Mouse (Mus musculus) forebrain, embryonic 10.5 days (tissue): ENCODE results near the gene Gdpd3. TPM values are rescaled to one million over a fixed set of nuclear protein-coding genes. Genes with fewer than 3 reads are reported as not detected.

Source experiments
- DNase-seq: peaks from one replicate; pipeline ENCODE4 v3.0.0-alpha.2; 2017; ENCODE audit warnings: low spot score; ENCODE audit errors: extremely low spot score
- H3K27ac ChIP-seq: fragments of 300-500 bp; sonication (generic); 2 replicates; pipeline ENCODE4 v1.5.1; 2016; ENCODE audit warnings: mild to moderate bottlenecking
- H3K27me3 ChIP-seq: fragments of 300-500 bp; sonication (generic); 2 replicates; pipeline ENCODE4 v1.6.1; 2016; ENCODE audit warnings: mild to moderate bottlenecking; ENCODE audit not compliant: poor library complexity, severe bottlenecking
- H3K36me3 ChIP-seq: fragments of 300-500 bp; sonication (generic); replicated peaks from 2 replicates; pipeline ENCODE4 v1.6.1; 2016; ENCODE audit warnings: mild to moderate bottlenecking, moderate library complexity
- H3K4me1 ChIP-seq: fragments of 300-500 bp; sonication (generic); 2 replicates; pipeline ENCODE4 v1.6.1; 2016
- H3K4me3 ChIP-seq: fragments of 300-500 bp; sonication (generic); 2 replicates; pipeline ENCODE4 v1.5.1; 2016; ENCODE audit warnings: mild to moderate bottlenecking, moderate library complexity
- H3K9me3 ChIP-seq: fragments of 300-500 bp; sonication (generic); 2 replicates; pipeline ENCODE4 v1.6.1; 2016; ENCODE audit warnings: mild to moderate bottlenecking, moderate library complexity
- WGBS: fragments of 180-500 bp; shearing (Covaris S2); methylation state at CpG from one replicate; pipeline ENCODE4 v1.1.7; 2016; 5-methylcytosine and 5-hydroxymethylcytosine counted together
- polyA plus RNA-seq: library from polyadenylated mRNA; unstranded; fragments of >200 nt; fragmentation: Nextera tagmentation; extraction: Ambion mirVana; gene quantifications from 2 replicates; pipeline ENCODE4 v1.2.1, GENCODE M21; 2016

Gene Gdpd3
- polyA plus RNA-seq, 1 experiment from 2014 or later: 0.98 TPM

GRCm38 (mm10) chr7:126803751-126804150 is 37.6 kb downstream of the Gdpd3 start:
- Histone ChIP-seq H3K36me3 (peaks cover 70% of the 10 kb centered on the region), H3K4me3 (no peak overlapping the region), H3K9me3 (no peaks in the 10 kb centered on the region)

DNA sequence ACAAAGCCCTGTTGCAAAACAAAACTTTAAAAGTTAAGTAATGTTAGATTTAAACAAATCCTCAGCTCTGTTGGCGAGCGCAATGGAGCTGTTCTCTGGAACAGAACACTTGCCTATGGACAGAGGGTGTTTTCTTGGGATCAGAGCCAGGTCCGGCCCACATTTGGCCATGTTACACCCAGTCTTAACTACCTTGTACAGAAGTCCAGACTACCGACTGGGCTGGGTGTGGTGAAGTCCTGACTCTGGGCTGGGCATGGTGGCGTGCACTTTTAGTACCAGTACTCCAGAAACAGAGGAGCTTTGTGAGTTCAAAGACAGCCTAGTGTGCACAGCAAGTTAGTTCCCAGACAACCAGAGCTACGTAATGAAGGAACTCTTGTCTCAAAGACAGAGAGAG is 40.8 kb downstream of the Gdpd3 start:
- H3K27me3 ChIP-seq: no peaks in the 10 kb centered on the region
- peak overlapping the region; percentile 79; the same call in 1 of the 2 replicates for H3K4me3 ChIP-seq
- DNase-seq: no peak
- peaks cover 60% of the 10 kb centered on the region for H3K36me3 ChIP-seq
- no peaks in the 10 kb centered on the region for H3K9me3 ChIP-seq
- 91% methylated on average over 6 of the region's 6 CpGs for WGBS
- peaks cover 32% of the 10 kb centered on the region for H3K4me1 ChIP-seq
- 0 out of 2 replicates have a peak overlapping the region, but pooled peaks have one; percentile 97 for H3K27ac ChIP-seq

More at GRCm38 (mm10) chr7:126803751-126804150, 37.6 kb downstream of the Gdpd3 start:
- peaks cover 38% of the 10 kb centered on the region for H3K4me1 ChIP-seq
- no peak overlapping the region for H3K27ac ChIP-seq
- no peak for DNase-seq
- no peaks in the 10 kb centered on the region for H3K27me3 ChIP-seq

DNA sequence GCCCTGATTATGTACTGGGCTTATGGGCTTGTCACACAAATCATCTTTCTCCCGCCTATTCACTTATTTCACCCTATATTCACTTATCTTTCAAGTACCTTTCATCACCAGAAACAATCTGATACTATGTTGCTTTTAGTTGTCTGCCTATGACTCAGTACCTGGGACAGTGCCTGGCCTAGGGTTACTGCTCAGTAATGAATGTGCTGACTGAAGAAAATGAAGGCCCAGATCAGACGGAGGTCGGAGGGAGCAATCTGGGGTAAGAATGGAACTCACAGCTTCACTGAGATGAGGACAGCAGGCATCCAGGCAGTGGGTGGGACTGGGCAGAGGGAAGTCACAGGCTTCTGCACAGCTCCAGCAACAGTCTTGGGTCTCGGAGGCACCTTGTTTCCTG is 41.3 kb downstream of the Gdpd3 start:
- no peak for DNase-seq
- H3K27ac ChIP-seq: peak overlapping the region; percentile 97
- WGBS: 82% methylated on average over 4 of the region's 4 CpGs
- peaks cover 55% of the 10 kb centered on the region for H3K36me3 ChIP-seq
- H3K9me3 ChIP-seq: no peaks in the 10 kb centered on the region
- H3K4me1 ChIP-seq: peaks cover 32% of the 10 kb centered on the region
- H3K27me3 ChIP-seq: 0 out of 2 replicates have a peak, but pooled peaks cover 2% of the 10 kb centered on the region
- H3K4me3 ChIP-seq: peak overlapping the region; percentile 79

DNA sequence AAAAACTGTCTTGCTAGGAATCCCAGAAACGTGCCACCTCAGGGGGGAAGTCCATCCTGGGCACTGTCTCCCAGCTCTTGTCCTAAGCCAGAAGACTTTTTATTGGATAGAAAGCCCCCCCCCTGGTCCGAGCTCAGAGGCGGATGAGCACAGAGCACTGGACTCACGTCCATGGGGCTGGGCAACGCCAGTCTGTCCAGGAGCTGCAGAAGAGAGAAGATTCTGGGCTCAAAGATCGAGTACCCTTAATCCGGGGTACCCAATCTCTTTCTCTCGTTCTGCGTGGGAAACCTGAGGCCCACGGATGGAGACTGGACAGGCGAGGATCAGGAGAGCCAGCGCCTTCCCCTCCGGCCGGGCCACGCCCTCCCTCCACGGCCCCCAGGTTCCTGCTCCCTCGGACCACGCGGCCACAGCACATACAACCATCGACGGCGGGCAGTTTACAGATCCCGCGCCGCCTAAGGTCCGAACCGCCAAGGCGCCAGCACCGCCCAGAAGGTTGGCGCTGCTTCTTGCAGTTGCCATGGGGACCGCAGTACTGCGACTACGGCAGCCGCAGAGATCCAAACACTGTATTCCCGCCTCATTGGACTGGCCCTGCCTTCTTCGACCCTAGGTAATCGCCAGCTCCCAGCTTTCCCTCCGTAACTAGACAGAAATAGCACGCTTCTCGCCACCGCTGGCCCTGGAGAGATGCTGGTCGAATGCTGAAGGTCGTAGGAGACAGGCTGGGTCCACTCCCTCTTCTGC is 42.7 kb downstream of the Gdpd3 start:
- WGBS: under 1% methylated on average over 43 of the region's 43 CpGs

DNA sequence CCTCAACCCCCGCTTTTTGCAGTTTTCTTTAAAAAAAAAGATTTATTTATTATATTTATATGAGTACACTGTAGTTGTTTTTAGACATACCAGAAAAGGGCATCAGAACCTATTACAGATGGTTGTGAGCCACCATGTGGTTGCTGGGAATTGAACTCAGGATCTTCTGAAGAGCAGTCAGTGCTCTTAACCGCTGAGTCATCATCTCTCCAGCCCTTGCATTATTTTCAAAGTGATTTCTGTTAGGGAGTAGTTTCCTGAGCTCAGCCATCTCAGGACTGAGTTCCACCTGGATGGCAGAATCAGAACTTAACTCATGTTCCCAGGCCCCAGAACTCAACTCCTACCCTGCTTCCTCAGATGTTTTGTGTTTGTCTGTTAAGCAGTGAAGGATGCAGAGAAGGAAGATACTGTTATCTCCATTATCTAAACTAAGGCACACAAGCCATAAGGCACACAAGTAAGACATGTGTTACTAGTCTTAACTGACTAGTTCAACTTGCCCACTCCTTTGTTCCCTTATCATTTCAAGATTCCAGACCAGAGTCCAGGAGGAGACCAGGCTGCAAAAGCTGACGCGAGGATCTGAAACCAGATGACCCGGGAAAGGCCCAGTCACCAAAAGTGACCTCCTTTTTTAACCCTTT is 43.7 kb downstream of the Gdpd3 start:
- H3K4me3 ChIP-seq: peak overlapping the region; percentile 79
- peaks cover 17% of the 10 kb centered on the region; the same call in 1 of the 2 replicates for H3K27me3 ChIP-seq
- DNase-seq: no peak
- WGBS: 67% methylated on average over 5 of the region's 5 CpGs
- peak overlapping the region; percentile 97 for H3K27ac ChIP-seq
- H3K36me3 ChIP-seq: peaks cover 31% of the 10 kb centered on the region
- H3K4me1 ChIP-seq: peaks cover 37% of the 10 kb centered on the region
- H3K9me3 ChIP-seq: no peaks in the 10 kb centered on the region

More for the DNA sequence above, 42.7 kb downstream of the Gdpd3 start:
- Histone ChIP-seq H3K9me3 (no peaks in the 10 kb centered on the region), H3K4me1 (peaks cover 34% of the 10 kb centered on the region), H3K27me3 (peaks cover 13% of the 10 kb centered on the region; the same call in 1 of the 2 replicates), H3K4me3 (peak overlapping the region; percentile 79), H3K36me3 (peaks cover 40% of the 10 kb centered on the region), H3K27ac (peak overlapping the region; percentile 97)
- DNase-seq: peak; percentile 88

DNA sequence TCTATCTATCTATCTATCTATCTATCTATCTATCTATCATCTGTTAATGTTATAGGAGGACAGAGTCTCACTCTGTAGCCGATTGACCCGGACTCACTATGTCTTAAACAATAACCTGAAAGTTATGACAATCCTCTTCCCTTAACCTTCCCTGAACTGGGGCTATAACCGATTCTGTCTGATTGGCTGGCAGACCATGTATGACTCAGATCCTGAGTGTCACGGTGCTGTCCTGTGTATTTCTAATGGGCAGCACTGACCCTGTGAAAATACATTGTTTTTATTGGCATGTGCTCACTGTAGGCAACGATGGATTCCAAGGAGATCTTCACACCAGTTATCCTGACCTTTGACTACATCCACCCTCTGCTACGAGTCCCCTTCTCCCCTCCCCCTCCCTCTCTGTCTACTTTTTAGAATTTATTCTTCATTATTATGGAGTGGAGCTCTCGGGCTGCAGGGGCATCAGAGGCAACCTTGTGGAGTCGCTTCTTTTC is 49.6 kb downstream of the Gdpd3 start:
- no peak for DNase-seq
- H3K9me3 ChIP-seq: no peaks in the 10 kb centered on the region
- 77% methylated on average over 8 of the region's 8 CpGs for WGBS

DNA sequence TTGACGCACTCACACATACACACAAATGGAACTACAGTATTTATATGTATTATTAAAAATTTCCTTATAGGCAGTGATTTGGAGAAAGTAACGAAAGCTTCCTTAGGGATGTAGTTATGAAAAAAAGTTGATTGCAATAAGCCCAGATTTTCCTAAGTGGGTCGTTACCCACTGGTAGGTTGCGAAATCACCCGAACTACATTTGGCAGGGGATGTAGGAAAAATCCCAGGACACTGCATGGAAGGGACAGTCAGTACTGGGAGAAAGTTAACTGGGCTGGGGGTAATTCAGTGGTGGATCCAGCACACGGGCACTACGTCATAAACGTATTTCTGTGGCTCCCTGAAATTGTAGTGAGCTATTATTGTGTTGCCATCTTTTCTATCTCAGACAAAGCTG is 50.4 kb downstream of the Gdpd3 start:
- H3K36me3 ChIP-seq: no peaks in the 10 kb centered on the region
- H3K4me3 ChIP-seq: no peak overlapping the region
- H3K27ac ChIP-seq: no peak overlapping the region
- 93% methylated on average over 8 of the region's 8 CpGs for WGBS
- peaks cover 17% of the 10 kb centered on the region; the same call in 1 of the 2 replicates for H3K27me3 ChIP-seq
- no peak for DNase-seq
- no peaks in the 10 kb centered on the region for H3K9me3 ChIP-seq
- H3K4me1 ChIP-seq: peaks cover 9% of the 10 kb centered on the region

More for the DNA sequence above, 49.6 kb downstream of the Gdpd3 start:
- Histone ChIP-seq H3K4me1 (peaks cover 9% of the 10 kb centered on the region), H3K27ac (no peak overlapping the region), H3K27me3 (peaks cover 17% of the 10 kb centered on the region; the same call in 1 of the 2 replicates), H3K4me3 (no peak overlapping the region), H3K36me3 (no peaks in the 10 kb centered on the region)

- no peak for DNase-seq
- no peak overlapping the region for H3K4me3 ChIP-seq
- H3K27me3 ChIP-seq: peaks cover 19% of the 10 kb centered on the region
- H3K4me1 ChIP-seq: peaks cover 12% of the 10 kb centered on the region
- H3K9me3 ChIP-seq: no peaks in the 10 kb centered on the region
- WGBS: 89% methylated on average over 7 of the region's 7 CpGs
- no peaks in the 10 kb centered on the region for H3K36me3 ChIP-seq
- no peak overlapping the region for H3K27ac ChIP-seq
These were observed 51.5 kb downstream of the Gdpd3 start for GRCm38 (mm10) chr7:126817595-126817994.

DNA sequence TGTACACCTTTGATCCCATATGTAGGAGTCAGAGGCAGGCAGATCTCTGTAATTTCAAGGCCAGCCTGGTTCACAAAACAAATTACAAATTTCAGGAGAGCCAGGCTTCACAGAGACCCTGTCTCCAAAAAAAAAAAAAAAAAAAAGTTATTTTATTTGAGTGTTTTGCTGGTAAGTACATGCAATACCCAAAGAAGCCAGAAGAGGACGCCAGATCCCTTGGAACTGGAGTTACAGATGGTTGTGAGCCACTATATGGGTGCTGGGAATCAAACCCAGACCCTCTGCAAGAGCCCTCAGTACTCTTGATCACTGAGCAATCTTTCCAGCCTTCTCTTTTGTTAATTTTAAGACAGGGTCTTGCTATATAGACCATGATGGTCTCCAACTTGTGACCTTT is 52.7 kb downstream of the Gdpd3 start:
- 37% methylated on average over 1 of the region's 1 CpGs for WGBS
- Histone ChIP-seq H3K27ac (no peak overlapping the region), H3K4me1 (peaks cover 23% of the 10 kb centered on the region), H3K9me3 (no peaks in the 10 kb centered on the region), H3K36me3 (no peaks in the 10 kb centered on the region), H3K4me3 (no peak overlapping the region), H3K27me3 (peaks cover 23% of the 10 kb centered on the region)
- no peak for DNase-seq

DNA sequence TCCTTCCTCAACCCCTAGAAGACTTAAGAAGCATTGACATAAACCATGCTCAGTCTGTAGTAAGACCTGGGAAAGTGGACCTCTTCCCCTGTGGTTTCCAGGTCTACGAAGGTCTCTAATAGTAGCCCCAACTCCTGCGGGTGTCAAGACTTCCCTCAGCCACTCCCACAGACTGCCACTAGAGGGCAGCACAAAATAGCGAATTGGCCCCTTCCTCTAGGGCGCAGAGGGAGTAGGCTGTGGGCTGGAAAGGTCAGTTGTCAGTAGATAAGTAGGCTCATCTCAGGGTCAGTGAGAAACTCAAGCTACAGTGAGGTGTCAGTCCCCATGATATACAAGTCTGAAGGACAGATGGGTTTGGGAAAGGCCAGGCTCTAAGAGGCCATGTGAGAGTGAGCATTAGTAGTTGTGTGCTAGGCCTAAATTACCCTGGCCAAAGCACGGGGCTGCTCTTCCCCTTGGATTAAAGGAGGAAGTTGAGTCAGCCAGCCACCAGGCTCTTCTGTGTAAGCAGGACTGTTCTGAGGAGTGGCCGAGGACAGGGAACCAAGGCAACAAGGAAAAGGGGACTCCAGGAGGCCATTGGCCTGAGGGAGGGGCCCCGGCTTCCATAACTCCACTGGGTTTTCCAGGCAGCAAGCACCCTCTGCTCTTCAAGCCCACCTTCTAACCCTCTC is 55.8 kb downstream of the Gdpd3 start:
- WGBS: 23% methylated on average over 7 of the region's 7 CpGs

GRCm38 (mm10) chr7:126822741-126823140 is 56.6 kb downstream of the Gdpd3 start:
- Histone ChIP-seq H3K4me1 (peaks cover 24% of the 10 kb centered on the region), H3K27ac (peak overlapping the region; percentile 84), H3K27me3 (peaks cover 42% of the 10 kb centered on the region), H3K9me3 (no peaks in the 10 kb centered on the region), H3K4me3 (peak overlapping the region; percentile 63), H3K36me3 (no peaks in the 10 kb centered on the region)
- 9% methylated on average over 9 of the region's 9 CpGs for WGBS
- DNase-seq: no peak

More for the DNA sequence above, 55.8 kb downstream of the Gdpd3 start:
- Histone ChIP-seq H3K4me3 (no peak overlapping the region), H3K36me3 (no peaks in the 10 kb centered on the region), H3K9me3 (no peaks in the 10 kb centered on the region), H3K27me3 (peaks cover 37% of the 10 kb centered on the region), H3K4me1 (peaks cover 24% of the 10 kb centered on the region), H3K27ac (no peak overlapping the region)
- DNase-seq: peak; percentile 80

GRCm38 (mm10) chr7:126823202-126823711 is 57.1 kb downstream of the Gdpd3 start:
- Histone ChIP-seq H3K36me3 (no peaks in the 10 kb centered on the region), H3K9me3 (no peaks in the 10 kb centered on the region), H3K27ac (peak overlapping the region; percentile 84), H3K27me3 (peaks cover 43% of the 10 kb centered on the region), H3K4me1 (peaks cover 24% of the 10 kb centered on the region), H3K4me3 (peak overlapping the region; percentile 63)
- under 1% methylated on average over 18 of the region's 19 CpGs for whole genome bisulfite sequencing
- peak; percentile 40 for DNase-seq
